Mouse (Mus musculus) left cerebral cortex, adult 18-20 months (tissue): Measurements from ENCODE around the gene Fam240a. TPM values are rescaled to one million over a fixed set of nuclear protein-coding genes. Genes with fewer than 3 reads are reported as not detected.

ENCODE experiments used
- DNase-seq, 2 experiments: peaks; one replicate each; pipeline ENCODE4 v3.0.0; 2021 to 2022; ENCODE audit warnings: low spot score in 2 of 2, mixed read lengths in 1 of 2
- total RNA-seq, 2 experiments: library from RNA; stranded (reverse); gene quantifications; 2 replicates each; pipeline ENCODE4 v1.2.3; 2021

Gene Fam240a
- total RNA-seq, 2 experiments from 2014 or later: not detected

GRCm38 (mm10) chr9:110895994-110896393 lies 20.7 kb downstream of the Fam240a start:
- DNase-seq: no peak

- no peak for DNase-seq
Observed at GRCm38 (mm10) chr9:110895507-110895906, 21.2 kb downstream of the Fam240a start.

- no peak for DNase-seq
Observed at GRCm38 (mm10) chr9:110893429-110893828, 23.2 kb downstream of the Fam240a start.

GRCm38 (mm10) chr9:110892552-110892951 lies 24.1 kb downstream of the Fam240a start:
- DNase-seq: no peak

GRCm38 (mm10) chr9:110891077-110891828 lies 25.4 kb downstream of the Fam240a start:
- DNase-seq: no peak

- DNase-seq: no peak
Observed at GRCm38 (mm10) chr9:110890026-110890783, 26.5 kb downstream of the Fam240a start.

- DNase-seq: no peak
Observed at GRCm38 (mm10) chr9:110888935-110889334, 27.7 kb downstream of the Fam240a start.

- DNase-seq: no peak
Observed at GRCm38 (mm10) chr9:110887388-110888303, 29.0 kb downstream of the Fam240a start.

GRCm38 (mm10) chr9:110881953-110882352 lies 34.7 kb downstream of the Fam240a start:
- DNase-seq: no peak

GRCm38 (mm10) chr9:110880772-110881171 lies 35.9 kb downstream of the Fam240a start:
- DNase-seq: no peak

- peak; percentile 13 to 34 for DNase-seq
Observed at GRCm38 (mm10) chr9:110879998-110880561, 36.6 kb downstream of the Fam240a start, which contains the start of gene Tmie. TSS of gene Tmie (minus strand) at chr9:110880113.

GRCm38 (mm10) chr9:110879191-110879920 lies 37.3 kb downstream of the Fam240a start, which contains the start of gene Als2cl:
TSS of gene Als2cl (plus strand) at chr9:110879870.
- peak in 1 of 2 experiments; percentile 4 for DNase-seq

GRCm38 (mm10) chr9:110877888-110878287 lies 38.8 kb downstream of the Fam240a start:
- no peak for DNase-seq

- no peak for DNase-seq
Observed at GRCm38 (mm10) chr9:110877353-110877752, 39.3 kb downstream of the Fam240a start.

- DNase-seq: no peak
Observed at GRCm38 (mm10) chr9:110875288-110875695, 41.4 kb downstream of the Fam240a start.

- DNase-seq: no peak
Observed at GRCm38 (mm10) chr9:110874660-110875191, 41.9 kb downstream of the Fam240a start.

GRCm38 (mm10) chr9:110873681-110874659 lies 42.7 kb downstream of the Fam240a start:
- no peak for DNase-seq

GRCm38 (mm10) chr9:110871030-110871429 lies 45.6 kb downstream of the Fam240a start:
- DNase-seq: peak; percentile 70 to 72
